Mouse (Mus musculus) erythroblast, embryonic 14.5 days (primary cell): Measurements from ENCODE around the gene Mnx1.

Source experiments
- GATA1 ChIP-seq: IDR thresholded peaks from 2 replicates; pipeline ENCODE4 v1.6.1; 2012; ENCODE audit warnings: low read length, inconsistent platforms, mixed read lengths
- TAL1 ChIP-seq: IDR thresholded peaks from 3 replicates; pipeline ENCODE4 v1.6.1; 2012; ENCODE audit warnings: low read length, inconsistent platforms, mixed read lengths

DNA sequence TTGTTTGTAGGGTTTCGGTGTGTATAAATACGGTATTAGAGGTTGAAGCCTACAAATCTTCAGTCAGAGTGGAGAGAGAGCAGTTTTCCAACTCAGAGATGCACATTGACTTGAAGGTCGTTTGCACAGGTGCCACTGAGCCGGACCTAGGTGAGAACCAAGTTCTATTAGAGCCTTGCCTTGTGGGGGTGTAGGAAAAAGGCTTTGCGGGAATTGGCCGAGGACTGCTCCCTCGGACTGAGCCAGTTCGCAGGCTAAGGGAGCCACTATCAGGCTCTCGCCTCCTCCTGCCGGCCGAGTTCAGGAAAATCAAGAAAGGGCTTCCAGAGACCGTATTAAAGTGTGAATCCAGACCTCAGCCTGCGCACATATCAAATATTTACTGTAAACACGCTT, 926 bp upstream of the Mnx1 start:
- TF ChIP-seq TAL1 (no peak), GATA1 (no peak)
